Mouse (Mus musculus) embryonic fibroblast, embryonic 13.5 days (primary cell): ENCODE measurements around the gene Rack1.

Experiments
- CTCF ChIP-seq: IDR thresholded peaks from 2 replicates; pipeline ENCODE4 v1.5.1; 2011; ENCODE audit warnings: mild to moderate bottlenecking, control low read depth, low read length, moderate library complexity, borderline replicate concordance; ENCODE audit not compliant: insufficient read depth
- POLR2A ChIP-seq: IDR thresholded peaks from 2 replicates; pipeline ENCODE4 v1.6.1; 2011; ENCODE audit warnings: low read depth, mild to moderate bottlenecking, control low read depth, low read length, moderate library complexity

DNA sequence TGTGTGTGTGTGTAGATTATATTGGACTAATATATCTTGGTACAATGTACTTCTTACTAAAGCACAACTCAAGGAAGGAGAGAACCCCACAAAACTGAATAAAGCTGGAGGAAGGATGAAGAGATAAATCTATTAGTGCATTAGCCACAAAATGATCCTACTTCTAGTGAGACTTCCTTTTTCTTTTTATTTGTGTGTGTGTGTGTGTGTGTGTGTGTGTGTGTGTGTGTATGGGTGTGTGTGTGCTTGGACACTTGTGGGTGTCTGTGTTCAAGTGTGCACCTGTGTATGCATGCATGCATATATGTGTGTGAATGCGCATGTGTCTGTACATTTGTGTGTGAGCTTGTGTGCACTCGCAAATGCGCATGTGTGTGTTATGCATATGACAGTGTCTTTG, 6.9 kb upstream of the Rack1 start:
- TF ChIP-seq CTCF (no peak), POLR2A (no peak)
